Mouse (Mus musculus) cerebellum, postnatal 36 days (tissue): Measurements from ENCODE around the gene Kif18a.

Source experiments
- DNase-seq, 2 experiments: peaks; one replicate each; pipeline ENCODE4 v3.0.0; 2021 to 2022; ENCODE audit warnings: mixed read lengths in 2 of 2

Kif18a gene

DNA sequence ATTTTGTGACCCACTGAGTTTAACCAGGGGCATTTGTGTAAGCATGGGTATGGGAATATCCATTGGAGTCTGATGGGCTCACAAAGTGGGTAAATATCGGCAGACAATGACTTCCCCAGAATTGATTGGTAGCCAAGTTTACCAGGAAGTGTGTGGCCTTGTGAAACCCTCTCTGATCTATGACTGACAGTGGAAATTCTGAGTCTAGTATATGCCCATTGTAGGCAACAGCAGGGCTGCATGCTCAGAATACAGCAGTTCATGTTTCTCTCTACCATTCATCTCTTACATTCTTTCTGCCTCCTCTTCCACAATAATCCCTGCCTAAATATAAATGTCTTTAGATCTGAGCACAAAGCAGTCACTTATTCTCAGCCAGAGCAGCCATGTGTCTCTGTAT is 103.5 kb downstream of the Kif18a start:
- no peak for DNase-seq

DNA sequence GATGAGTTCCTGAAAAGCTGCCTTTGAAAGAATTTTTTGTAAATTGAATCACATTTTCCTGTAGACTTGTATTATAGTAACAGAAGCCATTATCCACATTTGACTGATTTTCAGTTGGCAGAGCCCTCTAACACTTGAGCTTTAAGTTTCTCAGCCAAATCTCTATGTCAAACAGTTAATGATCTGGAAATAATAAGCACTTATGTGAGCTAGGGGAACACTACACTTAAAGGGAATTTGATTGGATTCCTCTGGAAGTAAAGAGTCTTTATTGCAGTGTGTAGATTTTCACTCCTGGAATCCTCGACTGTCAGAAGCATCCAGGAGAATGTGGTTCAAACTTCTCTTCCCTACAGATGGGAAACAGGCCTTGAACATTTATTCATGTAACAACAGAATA is 105.7 kb downstream of the Kif18a start:
- DNase-seq = no peak

DNA sequence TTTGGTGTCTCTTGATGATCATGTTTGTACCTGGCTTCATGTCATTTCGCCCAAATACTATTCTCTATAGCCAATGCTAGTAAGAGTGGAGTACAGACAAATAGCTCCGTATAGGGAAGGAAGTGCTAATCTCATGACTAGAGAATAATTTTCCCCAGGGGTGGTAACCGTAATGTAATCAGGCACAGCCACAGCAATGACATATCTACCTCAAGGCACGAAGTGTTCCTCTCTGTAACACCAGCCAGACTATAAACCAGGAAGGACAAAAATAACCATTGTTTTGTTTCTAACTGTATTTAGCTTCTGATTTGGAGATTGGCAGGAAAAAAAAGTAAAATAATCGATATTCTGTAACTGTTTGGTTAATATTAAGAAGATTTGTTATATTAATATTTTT is 108.2 kb downstream of the Kif18a start:
- DNase-seq = no peak

DNA sequence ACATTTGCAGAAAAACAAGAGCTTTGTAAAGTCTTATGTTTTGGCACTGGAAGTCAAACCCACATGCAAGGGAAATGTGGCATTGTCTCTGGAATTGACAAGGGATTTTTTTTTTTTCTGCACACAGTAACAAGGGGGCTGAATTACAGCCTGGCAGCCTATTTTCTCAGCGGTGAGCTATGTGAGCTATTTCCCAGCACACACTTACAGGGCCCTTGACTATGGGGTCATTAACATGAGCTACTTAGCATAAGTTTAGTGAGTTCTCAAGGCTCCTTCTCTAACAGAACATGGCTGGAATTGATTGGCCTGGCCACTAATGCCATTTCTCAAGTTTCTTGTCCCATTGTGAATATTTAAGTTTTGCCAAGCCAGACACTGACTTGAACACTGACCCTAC is 109.4 kb downstream of the Kif18a start:
- DNase-seq = no peak
